Comparison of ENCODE assay signal across 16 mouse cellular contexts in the genomic region with DNA sequence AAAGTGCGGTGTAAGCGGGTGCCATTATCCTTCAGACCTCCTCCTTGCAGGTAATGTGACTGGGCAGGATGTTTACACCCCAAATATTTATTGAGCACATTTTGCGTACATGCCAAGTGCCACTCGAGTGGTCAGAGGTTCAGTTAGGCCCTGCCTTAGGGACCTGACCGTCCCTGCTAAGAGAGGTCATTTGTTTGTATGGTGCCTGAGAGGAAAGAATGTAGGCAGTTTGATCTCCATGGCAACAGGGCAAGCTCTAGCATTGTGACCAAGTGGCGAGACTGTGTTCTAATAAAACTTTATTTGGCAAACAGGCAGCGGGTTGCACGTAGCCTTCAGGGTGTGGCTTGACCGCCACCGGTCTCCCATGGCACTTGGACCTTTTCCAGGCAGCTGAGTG. TPM values are rescaled to one million over a fixed set of nuclear protein-coding genes. Genes with fewer than 3 reads are reported as not detected.
A peak's percentile ranks its signal among the peaks of the same experiment; 100 is the strongest.
DNase-seq lines count a peak whose midpoint lies in the region; ATAC-seq and TF ChIP-seq lines count a peak whose summit lies in the region.
"Had no signal": no experiment of that assay in that cellular context is flagged by ENCODE, and none has a peak within 500 bp of the region (broad histone marks: within the 10 kb centered on the region; RNA-seq: fewer than 3 reads in every experiment).

No protein-coding gene starts in this region.

- no peak overlapping the region for H3K4me2 ChIP-seq in kidney, embryonic 15.5 days
- H3K4me2 ChIP-seq in neural tube, embryonic 15.5 days: no peak overlapping the region
- H3K4me2 ChIP-seq: hindbrain, embryonic 15.5 days; limb, embryonic 13.5 days; lung, embryonic 15.5 days; neural tube, embryonic 12.5 days had no signal

- H3K27me3 ChIP-seq in kidney, embryonic 15.5 days: no peaks in the 10 kb centered on the region
- no peaks in the 10 kb centered on the region for H3K27me3 ChIP-seq in neural tube, embryonic 15.5 days (replicated peaks)
- H3K27me3 ChIP-seq in heart, adult 2 months (ENCODE audit: control insufficient read depth, insufficient read depth, low read length): no peaks in the 10 kb centered on the region
- H3K27me3 ChIP-seq: hindbrain, embryonic 15.5 days; limb, embryonic 13.5 days; lung, embryonic 15.5 days; neural tube, embryonic 12.5 days had no signal

- H3K27ac ChIP-seq in kidney, embryonic 15.5 days: no peak overlapping the region
- H3K27ac ChIP-seq in neural tube, embryonic 15.5 days (replicated peaks): no peak overlapping the region
- H3K27ac ChIP-seq in heart, adult 2 months: no peak overlapping the region
- H3K27ac ChIP-seq: hindbrain, embryonic 15.5 days; limb, embryonic 13.5 days; lung, embryonic 15.5 days; neural tube, embryonic 12.5 days had no signal

- no peak for ATAC-seq in kidney, embryonic 15.5 days (replicated peaks; ENCODE audit: low FRiP score)
- ATAC-seq in neural tube, embryonic 15.5 days (ENCODE audit: low FRiP score): no peak
- ATAC-seq: midbrain, embryonic 16.5 days had no signal

- H3K4me1 ChIP-seq in kidney, embryonic 15.5 days: peaks cover 8% of the 10 kb centered on the region; the same call in 1 of the 2 replicates
- peaks cover 9% of the 10 kb centered on the region; the same call in 1 of the 2 replicates for H3K4me1 ChIP-seq in neural tube, embryonic 15.5 days
- H3K4me1 ChIP-seq in heart, adult 2 months (ENCODE audit: control insufficient read depth, insufficient read depth, low read length): no peaks in the 10 kb centered on the region

- TF ChIP-seq POLR2A in heart, adult 2 months (IDR thresholded peaks at IDR 0.05; ENCODE audit: insufficient read depth, low read depth, low read length): no peak

- TF ChIP-seq EP300 in heart, adult 2 months (IDR thresholded peaks at IDR 0.05; ENCODE audit: insufficient read depth, low read depth, low read length): no peak

- no peak for TF ChIP-seq CTCF in heart, adult 2 months (IDR thresholded peaks at IDR 0.05)

- no peaks in the 10 kb centered on the region for H3K79me2 ChIP-seq in heart, adult 2 months (replicated peaks; ENCODE audit: control insufficient read depth, insufficient read depth, low read length)

- no peaks in the 10 kb centered on the region for H3K9me3 ChIP-seq in kidney, embryonic 15.5 days (replicated peaks)
- H3K9me3 ChIP-seq in neural tube, embryonic 15.5 days (replicated peaks): no peaks in the 10 kb centered on the region
- H3K9me3 ChIP-seq: hindbrain, embryonic 15.5 days; lung, embryonic 15.5 days had no signal

- H3K4me3 ChIP-seq in kidney, embryonic 15.5 days (replicated peaks): no peak overlapping the region
- H3K4me3 ChIP-seq in neural tube, embryonic 15.5 days (replicated peaks): no peak overlapping the region
- no peak overlapping the region for H3K4me3 ChIP-seq in heart, adult 2 months
- H3K4me3 ChIP-seq: hindbrain, embryonic 15.5 days; limb, embryonic 13.5 days; lung, embryonic 15.5 days; neural tube, embryonic 12.5 days had no signal

- no peak overlapping the region for H3K9ac ChIP-seq in kidney, embryonic 15.5 days
- H3K9ac ChIP-seq in neural tube, embryonic 15.5 days (replicated peaks): no peak overlapping the region
- no peak overlapping the region for H3K9ac ChIP-seq in heart, adult 2 months (ENCODE audit: low read depth, low read length)
- H3K9ac ChIP-seq: hindbrain, embryonic 15.5 days; limb, embryonic 13.5 days; lung, embryonic 15.5 days; neural tube, embryonic 12.5 days had no signal

- DNase-seq in kidney, adult 18-20 months: peak; percentile 26
- peak; percentile 68 for DNase-seq in ES-CJ7 (ENCODE audit: low read depth, low spot score)
- peak; percentile 18 for DNase-seq in kidney, postnatal 14 days
- peak; percentile 87 for DNase-seq in lung, postnatal 36 days
- DNase-seq in cerebellum, adult 9-11 months: no peak
- DNase-seq in heart, adult 2 months: no peak
- DNase-seq: cerebellum, adult 18-20 months; heart, adult 18-20 months; spleen, adult 18-20 months had no signal

- intact Hi-C loops in heart, adult 2 months (cut with DNase I): no loop called here

- no peaks in the 10 kb centered on the region; the same call in 1 of the 2 replicates for H3K36me3 ChIP-seq in kidney, embryonic 15.5 days
- H3K36me3 ChIP-seq in neural tube, embryonic 15.5 days: no peaks in the 10 kb centered on the region
- no peaks in the 10 kb centered on the region for H3K36me3 ChIP-seq in heart, adult 2 months (ENCODE audit: control insufficient read depth, insufficient read depth, low read length)
- H3K36me3 ChIP-seq: limb, embryonic 13.5 days; lung, embryonic 15.5 days; neural tube, embryonic 12.5 days had no signal

- WGBS in kidney, embryonic 15.5 days: 85% methylated on average over 10 of the region's 10 CpGs
- WGBS in neural tube, embryonic 15.5 days: 69% methylated on average over 10 of the region's 10 CpGs
- WGBS in heart, adult 2 months: 82% methylated on average over 10 of the region's 10 CpGs

RNA-seq across cellular contexts. Expression of a gene that starts 7.9 kb away (rescaled TPM):
- polyA plus RNA-seq in kidney, embryonic 15.5 days (2015; fragmentation: Nextera tagmentation; extraction: Ambion mirVana): 310 and 532 TPM in 2 replicates
- polyA plus RNA-seq in neural tube, embryonic 15.5 days (2015; fragmentation: Nextera tagmentation; extraction: Ambion mirVana): 186 and 258 TPM in 2 replicates
- total RNA-seq in heart, adult 2 months (2021): 10 to 100 TPM; 14.3 to 32.5 TPM
- 23.0 and 46.7 TPM in 2 replicates for polyA plus RNA-seq in heart, adult 2 months (2012; rRNA removed)

RNA-seq across cellular contexts. Expression of a gene that starts 12.1 kb away (rescaled TPM):
- polyA plus RNA-seq in kidney, embryonic 15.5 days (2015; fragmentation: Nextera tagmentation; extraction: Ambion mirVana): 2.3 and 3.1 TPM in 2 replicates
- 3.1 and 8.1 TPM in 2 replicates for polyA plus RNA-seq in neural tube, embryonic 15.5 days (2015; fragmentation: Nextera tagmentation; extraction: Ambion mirVana)
- total RNA-seq in heart, adult 2 months (2021): 1 to 10 TPM; 2.0 to 3.4 TPM
- 0.88 and 1.4 TPM in 2 replicates for polyA plus RNA-seq in heart, adult 2 months (2012; rRNA removed)

RNA-seq across cellular contexts. Expression of a gene that starts 56.6 kb away (rescaled TPM):
- polyA plus RNA-seq in kidney, embryonic 15.5 days (2015; fragmentation: Nextera tagmentation; extraction: Ambion mirVana): 19.5 and 20.1 TPM in 2 replicates
- polyA plus RNA-seq in neural tube, embryonic 15.5 days (2015; fragmentation: Nextera tagmentation; extraction: Ambion mirVana): 39.8 and 40.8 TPM in 2 replicates
- 10 to 100 TPM; 36.9 to 42.0 TPM for total RNA-seq in heart, adult 2 months (2021)
- polyA plus RNA-seq in heart, adult 2 months (2012; rRNA removed): 33.3 and 59.3 TPM in 2 replicates

Comparison
In these comparisons a context has a peak if more than half of its experiments do, and no peak if none do; other contexts are left out.
1. DNase-seq: peak in kidney, adult 18-20 months (single experiment), ES-CJ7 (single experiment), kidney, postnatal 14 days (single experiment) and lung, postnatal 36 days (single experiment); none in cerebellum, adult 9-11 months (single experiment) and heart, adult 2 months (0 of 2).